Comparison of ENCODE assay signal across 24 mouse cellular contexts in genomic region chr6:29213436-29213835, GRCm38 (mm10). TPM values are rescaled to one million over a fixed set of nuclear protein-coding genes. Genes with fewer than 3 reads are reported as not detected.
DNase-seq lines count a peak whose midpoint lies in the region; ATAC-seq and TF ChIP-seq lines count a peak whose summit lies in the region.
"Had no signal": no experiment of that assay in that cellular context is flagged by ENCODE, and none has a peak within 500 bp of the region (broad histone marks: within the 10 kb centered on the region; RNA-seq: fewer than 3 reads in every experiment).

No protein-coding gene starts in this region.

- H3K27me3 ChIP-seq in neural tube, embryonic 14.5 days (ENCODE audit: control insufficient read depth, insufficient read depth, low read length): peaks cover 7% of the 10 kb centered on the region; the same call in 1 of the 2 replicates

- peaks cover 22% of the 10 kb centered on the region; the same call in 1 of the 2 replicates for H3K4me1 ChIP-seq in neural tube, embryonic 14.5 days (ENCODE audit: control insufficient read depth, insufficient read depth, low read length)
- H3K4me1 ChIP-seq in brown adipose tissue, adult 24 weeks (ENCODE audit: control insufficient read depth, insufficient read depth, insufficient read length, low read length): peaks cover 26% of the 10 kb centered on the region

- no peak overlapping the region for H3K4me2 ChIP-seq in neural tube, embryonic 14.5 days (ENCODE audit: low read depth, low read length)

- no peaks in the 10 kb centered on the region for H3K9me3 ChIP-seq in neural tube, embryonic 14.5 days (ENCODE audit: control insufficient read depth, low read length)
- H3K9me3 ChIP-seq: forebrain, embryonic 15.5 days; hindbrain, embryonic 10.5 days; hindbrain, embryonic 15.5 days; kidney, embryonic 15.5 days; limb, embryonic 13.5 days; lung, embryonic 15.5 days; neural tube, embryonic 15.5 days had no signal

- no peak overlapping the region for H3K4me3 ChIP-seq in layer of hippocampus, adult 2 months
- no peak overlapping the region for H3K4me3 ChIP-seq in neural tube, embryonic 14.5 days (ENCODE audit: low read depth, low read length)
- no peak overlapping the region for H3K4me3 ChIP-seq in brown adipose tissue, adult 24 weeks (ENCODE audit: insufficient read depth, low read depth, low read length)
- H3K4me3 ChIP-seq: forebrain, embryonic 15.5 days; kidney, embryonic 15.5 days; limb, embryonic 13.5 days; lung, embryonic 15.5 days; neural tube, embryonic 15.5 days had no signal

- peak; percentile 26 for DNase-seq in cerebellum, adult 11-12 months
- no peak for DNase-seq in cerebellum, adult 18-20 months
- no peak for DNase-seq in layer of hippocampus, adult 2 months (ENCODE audit: low spot score in 2 of 2)
- DNase-seq in layer of hippocampus, adult 9-11 months: no peak
- no peak for DNase-seq in neural tube, embryonic 10.5 days (ENCODE audit: extremely low spot score, low spot score)
- DNase-seq: cerebellum, adult 2 months; cerebellum, postnatal 25 days; heart, postnatal 14 days; kidney, adult 18-20 months; kidney, postnatal 25 days; right cerebral cortex, postnatal 14 days had no signal

- 60% methylated on average over 5 of the region's 5 CpGs for WGBS in neural tube, embryonic 14.5 days

- no peak for TF ChIP-seq CTCF in layer of hippocampus, adult 2 months (conservative IDR thresholded peaks at IDR 0.05)

- no peaks in the 10 kb centered on the region for H3K36me3 ChIP-seq in neural tube, embryonic 14.5 days (ENCODE audit: control insufficient read depth, insufficient read depth, low read length)
- H3K36me3 ChIP-seq: forebrain, embryonic 15.5 days; hindbrain, embryonic 10.5 days; hindbrain, embryonic 15.5 days; lung, embryonic 15.5 days; neural tube, embryonic 15.5 days had no signal

- H3K27ac ChIP-seq in layer of hippocampus, adult 2 months: peak overlapping the region; percentile 39; the same call in 1 of the 2 replicates
- H3K27ac ChIP-seq in neural tube, embryonic 14.5 days (ENCODE audit: low read depth, low read length): no peak overlapping the region
- peak overlapping the region; percentile 85 for H3K27ac ChIP-seq in brown adipose tissue, adult 24 weeks (replicated peaks; ENCODE audit: low read depth, low read length)
- H3K27ac ChIP-seq: hindbrain, embryonic 10.5 days; limb, embryonic 13.5 days; lung, embryonic 15.5 days had no signal

- no peak for ATAC-seq in neural tube, embryonic 14.5 days (ENCODE audit: low read depth)
- ATAC-seq: forebrain, embryonic 15.5 days; inflammation-experienced regulatory T-cells, adult 6 months; Patski had no signal

- 0 out of 2 replicates have a peak overlapping the region, but pooled peaks have one; percentile 21 for H3K9ac ChIP-seq in neural tube, embryonic 14.5 days (replicated peaks; ENCODE audit: low read depth, low read length)
- H3K9ac ChIP-seq: forebrain, embryonic 15.5 days; kidney, embryonic 15.5 days; limb, embryonic 13.5 days; neural tube, embryonic 15.5 days had no signal

RNA-seq across cellular contexts. Expression of gene Impdh1, which starts 2.7 kb away (rescaled TPM):
- 10 to 100 TPM; 40.7 to 47.5 TPM for total RNA-seq in layer of hippocampus, adult 2 months (2021)
- polyA plus RNA-seq in neural tube, embryonic 14.5 days (2014; fragmentation: Nextera tagmentation; extraction: Ambion mirVana): 77.6 and 83.7 TPM in 2 replicates
- polyA plus RNA-seq in brown adipose tissue, adult 24 weeks (2012; ENCODE audit: insufficient read depth, insufficient read length, missing spikeins): 68.7 and 105 TPM in 2 replicates

RNA-seq across cellular contexts. Expression of gene Prrt4, which starts 34.1 kb away (rescaled TPM):
- 1 to 10 TPM; 2.6 to 2.7 TPM for total RNA-seq in layer of hippocampus, adult 2 months (2021)
- 8.9 and 14.7 TPM in 2 replicates for polyA plus RNA-seq in neural tube, embryonic 14.5 days (2014; fragmentation: Nextera tagmentation; extraction: Ambion mirVana)
- 1.5 and 1.6 TPM in 2 replicates for polyA plus RNA-seq in brown adipose tissue, adult 24 weeks (2012; ENCODE audit: insufficient read depth, insufficient read length, missing spikeins)
- total RNA-seq: megakaryocyte progenitor cell, adult 5-6 weeks; MEL had no signal
- polyA plus RNA-seq: inflammation-experienced regulatory T-cells, adult 6 months had no signal

RNA-seq across cellular contexts. Expression of gene Rbm28, which starts 48.6 kb away (rescaled TPM):
- 10 to 100 TPM; 43.6 to 51.0 TPM for total RNA-seq in layer of hippocampus, adult 2 months (2021)
- polyA plus RNA-seq in neural tube, embryonic 14.5 days (2014; fragmentation: Nextera tagmentation; extraction: Ambion mirVana): 44.5 and 55.4 TPM in 2 replicates
- polyA plus RNA-seq in brown adipose tissue, adult 24 weeks (2012; ENCODE audit: insufficient read depth, insufficient read length, missing spikeins): 29.0 and 33.8 TPM in 2 replicates

RNA-seq across cellular contexts. Expression of gene Hilpda, which starts 58.9 kb away (rescaled TPM):
- total RNA-seq in layer of hippocampus, adult 2 months (2021): 1 to 10 TPM; 6.4 to 6.6 TPM
- 27.9 and 30.3 TPM in 2 replicates for polyA plus RNA-seq in neural tube, embryonic 14.5 days (2014; fragmentation: Nextera tagmentation; extraction: Ambion mirVana)
- polyA plus RNA-seq in brown adipose tissue, adult 24 weeks (2012; ENCODE audit: insufficient read depth, insufficient read length, missing spikeins): 9.2 and 22.3 TPM in 2 replicates
